Mouse (Mus musculus): Measurements from ENCODE around the gene Zfp839. TPM values are rescaled to one million over a fixed set of nuclear protein-coding genes. Genes with fewer than 3 reads are reported as not detected.
"Not testable (repeated sequence)": the region's sequence is repeated elsewhere in the genome, so short reads cannot be mapped to it uniquely, and the experiment has no call there.

Zfp839 gene
- polyA plus RNA-seq, 1 experiment from 2014 or later: 6.2 TPM

- peaks cover 33% of the 10 kb centered on the region for H3K27me3 ChIP-seq (ENCODE audit: low read depth, poor library complexity, severe bottlenecking)
- peak overlapping the region; percentile 54 for H3K4me3 ChIP-seq
- no peaks in the 10 kb centered on the region for H3K36me3 ChIP-seq
- DNase-seq (ENCODE audit: low spot score): no peak
- 1% methylated on average over 42 of the region's 42 CpGs for WGBS
- peaks cover 31% of the 10 kb centered on the region for H3K4me1 ChIP-seq
- no peaks in the 10 kb centered on the region for H3K9me3 ChIP-seq (replicated peaks)
- H3K27ac ChIP-seq: no peak overlapping the region
These were observed 5.6 kb upstream of the Zfp839 start for GRCm38 (mm10) chr12:110844227-110845130.

DNA sequence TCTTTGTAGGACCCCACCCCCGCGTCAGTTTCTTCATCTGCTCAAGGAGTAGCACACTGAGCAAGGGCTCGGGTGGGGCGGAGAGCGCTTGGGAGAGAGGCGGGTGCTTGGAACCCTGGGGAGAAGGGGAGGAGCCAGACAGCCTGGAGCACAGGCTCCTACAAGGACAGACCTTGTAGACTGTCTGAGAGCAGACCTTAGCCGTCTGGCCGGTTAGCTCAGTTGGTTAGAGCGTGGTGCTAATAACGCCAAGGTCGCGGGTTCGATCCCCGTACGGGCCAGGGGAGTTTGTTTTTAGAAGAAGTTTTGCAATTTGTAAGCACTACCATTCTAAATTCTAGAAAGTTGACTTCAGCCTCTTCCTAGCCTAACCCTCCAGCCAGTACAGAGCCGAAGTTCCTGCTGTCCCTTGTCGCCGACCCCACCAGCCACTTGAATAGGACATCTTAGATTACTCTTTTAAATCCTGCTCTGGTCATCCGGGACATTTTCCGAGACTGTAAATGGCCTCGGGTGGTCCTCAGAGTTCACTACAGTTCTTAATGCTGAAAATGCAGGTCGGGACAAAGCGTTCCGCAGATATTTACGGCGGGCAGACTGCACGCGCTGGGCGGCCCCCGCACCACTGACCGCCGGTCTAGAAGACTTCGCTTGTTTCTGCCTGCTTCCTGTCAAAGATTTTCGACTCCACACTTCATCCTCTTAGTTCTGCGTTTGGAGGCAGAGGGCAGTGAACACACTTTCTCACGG, 4.7 kb upstream of the Zfp839 start:
- under 1% methylated on average over 36 of the region's 36 CpGs for WGBS
- Histone ChIP-seq H3K4me1 (peaks cover 35% of the 10 kb centered on the region), H3K4me3 (peak overlapping the region; percentile 54), H3K36me3 (no peaks in the 10 kb centered on the region), H3K27ac (peak overlapping the region; percentile 58; the same call in 1 of the 2 replicates), H3K9me3 (replicated peaks) (no peaks in the 10 kb centered on the region), H3K27me3 (ENCODE audit: low read depth, poor library complexity, severe bottlenecking) (peaks cover 33% of the 10 kb centered on the region)
- DNase-seq (ENCODE audit: low spot score): peak; percentile 94

DNA sequence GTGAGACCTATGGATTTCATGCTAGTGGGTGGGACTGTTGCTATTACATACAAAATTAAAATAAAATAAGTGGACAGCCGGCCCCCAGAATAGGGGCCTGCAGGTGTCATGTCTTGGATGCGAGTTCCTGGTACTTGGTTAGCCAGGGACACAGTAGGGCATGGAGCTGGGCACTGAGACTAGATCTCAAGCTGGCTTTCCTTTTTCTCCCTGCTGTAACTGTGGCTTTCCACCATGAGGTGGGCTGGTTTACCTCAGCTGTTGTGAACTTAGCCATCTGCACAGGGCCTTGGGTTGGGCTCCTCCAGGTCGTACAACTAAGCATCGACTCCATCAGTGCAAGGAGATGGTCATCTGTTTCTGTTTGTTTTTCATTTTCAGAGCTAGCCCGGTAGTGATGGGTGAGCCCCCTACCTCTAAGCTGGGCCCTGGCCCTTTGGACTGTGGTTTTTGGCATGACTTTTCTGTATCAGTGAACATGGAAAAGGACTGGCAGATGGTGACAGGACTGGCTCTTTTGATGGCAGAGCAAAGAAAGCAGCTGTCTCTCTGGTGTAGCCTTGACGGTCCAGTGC, 3.8 kb upstream of the Zfp839 start:
- H3K27me3 ChIP-seq (ENCODE audit: low read depth, poor library complexity, severe bottlenecking): peaks cover 33% of the 10 kb centered on the region
- no peaks in the 10 kb centered on the region for H3K9me3 ChIP-seq (replicated peaks)
- no peak overlapping the region for H3K27ac ChIP-seq
- 71% methylated on average over 6 of the region's 6 CpGs for WGBS
- DNase-seq (ENCODE audit: low spot score): no peak
- peaks cover 43% of the 10 kb centered on the region for H3K4me1 ChIP-seq
- peak overlapping the region; percentile 54 for H3K4me3 ChIP-seq
- no peaks in the 10 kb centered on the region for H3K36me3 ChIP-seq

- H3K4me3 ChIP-seq: peak overlapping the region; percentile 84
- H3K9me3 ChIP-seq (replicated peaks): no peaks in the 10 kb centered on the region
- H3K27me3 ChIP-seq (ENCODE audit: low read depth, poor library complexity, severe bottlenecking): peaks cover 23% of the 10 kb centered on the region
- DNase-seq (ENCODE audit: low spot score): no peak
- H3K27ac ChIP-seq: peak overlapping the region; percentile 89
- peaks cover 24% of the 10 kb centered on the region for H3K4me1 ChIP-seq
- H3K36me3 ChIP-seq: peaks cover 10% of the 10 kb centered on the region
- WGBS: 21% methylated on average over 9 of the region's 9 CpGs
These were observed 840 bp downstream of the Zfp839 start for GRCm38 (mm10) chr12:110850929-110851256.

- 0 out of 2 replicates have a peak overlapping the region, but pooled peaks have one; percentile 84 for H3K4me3 ChIP-seq
- H3K9me3 ChIP-seq (replicated peaks): no peaks in the 10 kb centered on the region
- peaks cover 17% of the 10 kb centered on the region for H3K27me3 ChIP-seq (ENCODE audit: low read depth, poor library complexity, severe bottlenecking)
- peaks cover 19% of the 10 kb centered on the region for H3K4me1 ChIP-seq
- WGBS: 88% methylated on average over 12 of the region's 12 CpGs
- H3K36me3 ChIP-seq: peaks cover 14% of the 10 kb centered on the region
- no peak for DNase-seq (ENCODE audit: low spot score)
- H3K27ac ChIP-seq: no peak overlapping the region
These were observed 1.4 kb downstream of the Zfp839 start for GRCm38 (mm10) chr12:110851414-110851813.

GRCm38 (mm10) chr12:110851923-110852322, 1.9 kb downstream of the Zfp839 start:
- Histone ChIP-seq H3K9me3 (replicated peaks) (no peaks in the 10 kb centered on the region), H3K4me1 (peaks cover 18% of the 10 kb centered on the region), H3K27me3 (ENCODE audit: low read depth, poor library complexity, severe bottlenecking) (peaks cover 12% of the 10 kb centered on the region), H3K36me3 (peaks cover 14% of the 10 kb centered on the region), H3K4me3 (no peak overlapping the region), H3K27ac (no peak overlapping the region)
- no peak for DNase-seq (ENCODE audit: low spot score)
- WGBS: 86% methylated on average over 1 of the region's 1 CpGs

- H3K27ac ChIP-seq: no peak overlapping the region
- no peaks in the 10 kb centered on the region for H3K27me3 ChIP-seq (ENCODE audit: low read depth, poor library complexity, severe bottlenecking)
- peaks cover 21% of the 10 kb centered on the region for H3K36me3 ChIP-seq
- peaks cover 14% of the 10 kb centered on the region for H3K4me1 ChIP-seq
- no peak overlapping the region for H3K4me3 ChIP-seq
- 88% methylated on average over 32 of the region's 32 CpGs for WGBS
- DNase-seq (ENCODE audit: low spot score): no peak
- no peaks in the 10 kb centered on the region for H3K9me3 ChIP-seq (replicated peaks)
These were observed 5.0 kb downstream of the Zfp839 start for GRCm38 (mm10) chr12:110854786-110855737.

- Histone ChIP-seq H3K27me3 (ENCODE audit: low read depth, poor library complexity, severe bottlenecking) (no peaks in the 10 kb centered on the region), H3K36me3 (peaks cover 30% of the 10 kb centered on the region), H3K4me1 (peaks cover 10% of the 10 kb centered on the region), H3K9me3 (replicated peaks) (no peaks in the 10 kb centered on the region), H3K27ac (no peak overlapping the region), H3K4me3 (no peak overlapping the region)
- 86% methylated on average over 7 of the region's 7 CpGs for WGBS
- no peak for DNase-seq (ENCODE audit: low spot score)
These were observed 7.1 kb downstream of the Zfp839 start for GRCm38 (mm10) chr12:110857196-110857595.

DNA sequence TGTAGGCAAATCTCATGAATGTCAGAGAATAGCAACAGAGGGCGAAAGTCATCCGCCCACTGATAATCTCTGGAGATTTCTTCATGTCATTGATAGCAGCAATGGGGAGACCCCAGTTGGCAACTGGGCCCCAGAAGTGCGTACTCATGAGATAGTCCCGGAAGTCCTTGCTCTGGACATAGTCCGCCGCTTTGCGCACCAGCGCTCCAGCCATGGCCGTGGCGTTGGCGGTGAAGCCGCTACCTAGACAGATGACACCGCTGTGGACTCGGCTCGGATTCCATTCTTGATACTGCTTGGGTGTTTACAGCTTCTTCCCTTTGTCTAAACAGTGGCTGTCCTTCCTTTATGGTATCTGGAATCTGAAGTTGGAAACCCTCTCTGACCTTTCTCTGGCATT, 8.6 kb downstream of the Zfp839 start:
- not testable (repeated sequence) for H3K27ac ChIP-seq; H3K4me3 ChIP-seq; DNase-seq (ENCODE audit: low spot score); H3K27me3 ChIP-seq (ENCODE audit: low read depth, poor library complexity, severe bottlenecking); H3K9me3 ChIP-seq (replicated peaks)
- H3K4me1 ChIP-seq: peaks cover 10% of the 10 kb centered on the region
- peaks cover 38% of the 10 kb centered on the region for H3K36me3 ChIP-seq
- WGBS: 98% methylated on average over 15 of the region's 15 CpGs

- Histone ChIP-seq H3K27me3 (ENCODE audit: low read depth, poor library complexity, severe bottlenecking) (no peaks in the 10 kb centered on the region), H3K4me1 (peaks cover 10% of the 10 kb centered on the region), H3K9me3 (replicated peaks) (no peaks in the 10 kb centered on the region), H3K4me3 (no peak overlapping the region), H3K27ac (no peak overlapping the region), H3K36me3 (peaks cover 46% of the 10 kb centered on the region)
- DNase-seq (ENCODE audit: low spot score): no peak
These were observed 10.2 kb downstream of the Zfp839 start for GRCm38 (mm10) chr12:110860293-110860692.

- no peak overlapping the region for H3K27ac ChIP-seq
- H3K4me1 ChIP-seq: peaks cover 10% of the 10 kb centered on the region
- H3K9me3 ChIP-seq (replicated peaks): no peaks in the 10 kb centered on the region
- WGBS: 30% methylated on average over 7 of the region's 7 CpGs
- H3K36me3 ChIP-seq: peaks cover 45% of the 10 kb centered on the region
- H3K4me3 ChIP-seq: no peak overlapping the region
- DNase-seq (ENCODE audit: low spot score): no peak
- H3K27me3 ChIP-seq (ENCODE audit: low read depth, poor library complexity, severe bottlenecking): no peaks in the 10 kb centered on the region
These were observed 11.2 kb downstream of the Zfp839 start for GRCm38 (mm10) chr12:110861256-110861655.

DNA sequence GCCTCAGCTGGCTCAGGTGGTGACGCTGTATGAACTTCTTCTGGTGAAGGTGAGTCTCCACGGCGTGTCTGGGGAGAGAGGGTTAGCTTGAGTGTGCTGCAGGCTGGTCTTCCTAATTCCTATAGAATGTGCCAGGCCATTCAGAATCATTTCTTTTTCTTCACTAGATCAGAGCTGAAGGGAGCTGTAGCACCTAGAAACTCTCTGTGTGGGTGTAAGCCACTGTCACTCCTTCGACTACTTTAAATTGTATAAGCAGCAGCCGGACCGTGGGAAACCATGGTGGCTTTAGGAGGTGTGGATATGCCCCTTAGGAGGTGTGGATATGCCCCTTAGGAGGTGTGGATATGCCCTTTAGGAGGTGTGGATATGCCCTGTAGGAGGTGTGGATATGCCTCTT, 14.0 kb downstream of the Zfp839 start:
- 93% methylated on average over 6 of the region's 6 CpGs for WGBS
- DNase-seq (ENCODE audit: low spot score): no peak
- peaks cover 8% of the 10 kb centered on the region for H3K4me1 ChIP-seq
- no peak overlapping the region for H3K4me3 ChIP-seq
- no peaks in the 10 kb centered on the region for H3K27me3 ChIP-seq (ENCODE audit: low read depth, poor library complexity, severe bottlenecking)
- H3K27ac ChIP-seq: no peak overlapping the region
- H3K36me3 ChIP-seq: peaks cover 68% of the 10 kb centered on the region
- no peaks in the 10 kb centered on the region for H3K9me3 ChIP-seq (replicated peaks)
